Mouse (Mus musculus) left cerebral cortex, postnatal 10 days (tissue): ENCODE measurements around the gene Wnt6. TPM values are rescaled to one million over a fixed set of nuclear protein-coding genes. Genes with fewer than 3 reads are reported as not detected.
A peak's percentile ranks its signal among the peaks of the same experiment; 100 is the strongest.
"Not testable (repeated sequence)": the region's sequence is repeated elsewhere in the genome, so short reads cannot be mapped to it uniquely, and the experiment has no call there.

Source experiments
- DNase-seq, 2 experiments: peaks; one replicate each; pipeline ENCODE4 v3.0.0; 2021 to 2022; ENCODE audit warnings: low spot score in 2 of 2, mixed read lengths in 1 of 2; ENCODE audit errors: extremely low spot score in 1 of 2
- intact Hi-C: fragments of 180-260 bp; cut with DNase I; formaldehyde crosslinking; loops from one replicate; pipeline ENCODE4 v1.15.1; 2025
- total RNA-seq, 2 experiments: library from RNA; stranded (reverse); gene quantifications; 2 replicates each; pipeline ENCODE4 v1.2.3; 2021

The Wnt6 gene
- total RNA-seq, 2 experiments from 2014 or later, result 1.2 to 1.7 TPM

DNA sequence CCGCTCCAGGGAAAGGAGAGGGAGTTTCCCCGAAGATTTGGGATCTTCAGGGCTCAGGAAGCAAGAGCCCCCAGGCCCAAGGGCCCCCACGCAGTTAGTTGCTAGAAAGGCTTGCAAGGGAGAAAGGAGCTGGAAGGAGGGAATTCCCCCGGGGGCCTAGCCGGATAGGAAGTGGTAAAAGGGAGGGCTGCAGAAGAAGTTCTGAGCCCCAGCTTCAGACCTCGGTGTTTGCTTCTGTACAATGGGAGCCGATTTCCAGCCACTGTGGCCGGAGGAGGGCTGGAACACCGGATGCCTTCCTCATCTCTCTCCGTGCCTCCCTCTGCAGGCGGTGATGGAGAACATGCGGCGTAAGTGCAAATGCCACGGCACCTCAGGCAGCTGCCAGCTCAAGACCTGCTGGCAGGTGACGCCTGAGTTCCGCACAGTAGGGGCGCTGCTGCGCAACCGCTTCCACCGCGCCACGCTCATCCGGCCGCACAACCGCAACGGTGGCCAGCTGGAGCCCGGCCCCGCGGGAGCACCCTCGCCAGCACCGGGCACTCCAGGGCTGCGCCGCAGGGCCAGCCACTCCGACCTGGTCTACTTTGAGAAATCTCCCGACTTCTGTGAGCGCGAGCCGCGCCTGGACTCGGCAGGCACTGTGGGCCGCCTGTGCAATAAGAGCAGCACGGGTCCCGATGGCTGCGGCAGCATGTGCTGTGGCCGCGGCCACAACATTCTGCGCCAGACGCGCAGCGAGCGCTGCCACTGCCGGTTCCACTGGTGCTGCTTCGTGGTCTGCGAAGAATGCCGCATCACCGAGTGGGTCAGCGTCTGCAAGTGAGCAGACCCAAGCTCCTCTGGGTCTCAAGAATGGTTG, 31.3 kb downstream of the Wnt6 start:
- intact Hi-C loops, result no loop called here
- peak in 1 of 2 experiments; percentile 75 for DNase-seq

DNA sequence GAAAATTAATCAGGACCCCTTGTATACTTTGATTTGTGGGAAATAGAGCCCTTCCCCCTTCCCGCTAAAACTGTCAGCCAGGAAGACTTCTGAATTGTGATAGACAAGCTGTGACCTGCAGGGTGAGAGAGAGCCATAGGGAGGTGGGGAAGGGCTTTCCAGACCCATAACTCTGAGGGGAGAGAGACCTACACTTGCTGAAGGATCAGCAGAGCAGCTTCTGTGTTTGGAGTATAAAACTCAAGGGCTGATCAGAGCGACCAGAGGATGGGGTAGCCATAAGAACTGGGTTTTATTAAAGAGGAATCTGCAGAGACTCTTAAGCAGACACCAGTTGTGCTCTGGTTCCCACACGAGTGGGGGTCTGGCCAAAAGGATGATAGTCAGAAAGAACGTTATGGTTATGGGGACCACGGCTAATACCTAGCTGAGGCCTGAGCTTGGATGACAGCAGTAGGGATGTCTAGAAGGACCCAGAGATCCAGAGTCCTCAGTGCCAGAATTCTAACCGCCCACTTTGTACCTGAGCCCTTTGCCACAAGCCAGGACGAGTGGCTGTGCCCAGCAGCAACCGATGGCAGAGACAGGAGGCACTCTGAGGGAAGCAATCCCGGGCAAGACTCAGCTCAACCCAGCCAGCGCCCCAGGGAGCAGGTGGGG, 32.6 kb downstream of the Wnt6 start:
- intact Hi-C loops, result no loop called here

GRCm38 (mm10) chr1:74805340-74805835, 33.7 kb downstream of the Wnt6 start:
- no peak for DNase-seq
- intact Hi-C loops, result no loop called here

More for the DNA sequence above, 32.6 kb downstream of the Wnt6 start:
- DNase-seq, result no peak

DNA sequence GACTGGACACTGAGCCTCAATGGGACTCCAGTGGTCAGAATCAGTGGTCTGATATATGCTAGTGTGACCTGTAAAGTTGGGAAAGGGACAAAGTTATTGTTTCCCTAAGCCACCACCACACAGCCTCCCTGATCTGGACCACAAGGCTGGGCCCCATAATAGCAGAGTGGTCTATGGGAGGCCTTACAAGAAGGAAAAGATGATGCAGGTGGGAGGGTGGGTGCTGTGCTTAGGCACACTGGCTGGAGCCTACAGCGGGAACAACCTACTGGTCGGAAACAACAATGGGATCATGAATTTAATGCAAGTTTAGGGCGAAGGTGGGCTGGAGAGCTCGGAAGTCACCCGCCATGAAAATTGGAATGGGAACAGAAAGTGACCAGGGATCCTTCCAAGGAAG, 34.2 kb downstream of the Wnt6 start:
- intact Hi-C loops, result loop anchor here (2.0 kb wide), 1 partner anchor 17 kb away; no protein-coding TSS in a partner anchor
- no peak for DNase-seq

- peak in 1 of 2 experiments; percentile 76 for DNase-seq
- intact Hi-C loops, result loop anchor here (2.0 kb wide), 1 partner anchor 18 kb away; no protein-coding TSS in a partner anchor
Measured at GRCm38 (mm10) chr1:74806360-74807311, 34.9 kb downstream of the Wnt6 start.

- intact Hi-C loops, result loop anchor here (2.0 kb wide), 2 partner anchors 19 to 49 kb away; no protein-coding TSS in a partner anchor
- peak in 1 of 2 experiments; percentile 71 for DNase-seq
Measured at GRCm38 (mm10) chr1:74807551-74808071, 35.9 kb downstream of the Wnt6 start.

DNA sequence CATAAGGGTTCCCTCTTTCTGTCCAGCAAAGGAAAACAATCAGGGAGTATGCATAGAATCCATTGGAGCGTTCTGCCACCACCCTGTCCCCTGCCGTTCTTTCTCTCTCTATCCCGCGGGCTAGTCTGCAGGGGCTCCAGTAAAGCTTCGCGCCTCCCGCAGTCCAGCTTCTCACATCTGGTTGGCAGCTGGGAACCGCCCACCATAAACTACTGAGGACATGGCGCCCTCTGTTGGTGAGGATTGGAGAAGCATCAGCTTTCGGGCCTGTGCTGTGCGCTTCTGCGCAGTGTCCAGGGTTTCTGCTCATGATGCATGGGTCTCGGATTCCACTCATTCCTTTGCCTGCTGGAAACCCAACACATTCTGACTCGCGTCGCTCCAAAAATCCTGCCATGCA, 36.4 kb downstream of the Wnt6 start:
- intact Hi-C loops, result loop anchor here (2.0 kb wide), 1 partner anchor 49 kb away; no protein-coding TSS in a partner anchor
- peak; percentile 89 to 91 for DNase-seq

DNA sequence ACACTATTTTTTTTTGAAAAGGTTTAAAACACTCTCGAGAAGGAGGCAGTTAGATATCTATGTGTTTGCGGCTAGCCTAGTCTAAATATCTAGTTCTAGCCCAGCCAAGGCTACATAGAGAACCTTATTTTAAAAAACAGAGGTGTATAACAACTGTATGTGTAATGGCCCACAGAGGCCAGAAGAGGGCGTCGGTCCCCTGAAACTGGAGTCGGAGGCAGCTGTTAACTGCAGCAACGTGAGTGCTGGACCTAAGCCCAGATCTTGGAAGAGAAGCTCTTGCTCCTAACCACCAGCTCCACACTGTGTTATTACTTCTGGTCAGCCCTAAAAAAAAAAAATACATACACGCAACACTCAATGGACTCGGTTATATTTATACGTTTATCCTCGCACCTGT, 37.3 kb downstream of the Wnt6 start:
- DNase-seq, result peak in 1 of 2 experiments; percentile 72
- intact Hi-C loops, result loop anchor here (2.0 kb wide), 1 partner anchor 48 kb away; no protein-coding TSS in a partner anchor

- intact Hi-C loops, result no loop called here
- no peak for DNase-seq
Measured at GRCm38 (mm10) chr1:74814931-74815647, 43.4 kb downstream of the Wnt6 start.

DNA sequence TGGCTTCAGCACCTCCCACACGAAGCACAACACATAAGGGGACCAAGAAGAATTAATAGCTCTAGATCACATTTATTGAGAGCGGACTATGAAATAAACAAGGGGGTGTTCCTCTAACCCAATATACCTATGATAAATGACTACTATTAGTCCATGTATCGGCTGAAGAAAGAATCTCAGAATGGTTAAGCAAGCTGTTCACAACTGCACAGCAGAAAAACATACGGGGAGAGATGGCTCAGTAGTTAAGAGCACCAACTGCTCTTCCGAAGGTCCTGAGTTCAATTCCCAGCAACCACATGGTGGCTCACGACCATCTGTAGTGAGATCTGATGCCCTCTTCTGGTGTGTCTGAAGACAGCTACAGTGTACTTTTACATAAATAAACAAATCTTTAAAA, 44.3 kb downstream of the Wnt6 start:
- intact Hi-C loops, result loop anchor here (2.0 kb wide), 1 partner anchor 41 kb away; no protein-coding TSS in a partner anchor
- not testable (repeated sequence) for DNase-seq

DNA sequence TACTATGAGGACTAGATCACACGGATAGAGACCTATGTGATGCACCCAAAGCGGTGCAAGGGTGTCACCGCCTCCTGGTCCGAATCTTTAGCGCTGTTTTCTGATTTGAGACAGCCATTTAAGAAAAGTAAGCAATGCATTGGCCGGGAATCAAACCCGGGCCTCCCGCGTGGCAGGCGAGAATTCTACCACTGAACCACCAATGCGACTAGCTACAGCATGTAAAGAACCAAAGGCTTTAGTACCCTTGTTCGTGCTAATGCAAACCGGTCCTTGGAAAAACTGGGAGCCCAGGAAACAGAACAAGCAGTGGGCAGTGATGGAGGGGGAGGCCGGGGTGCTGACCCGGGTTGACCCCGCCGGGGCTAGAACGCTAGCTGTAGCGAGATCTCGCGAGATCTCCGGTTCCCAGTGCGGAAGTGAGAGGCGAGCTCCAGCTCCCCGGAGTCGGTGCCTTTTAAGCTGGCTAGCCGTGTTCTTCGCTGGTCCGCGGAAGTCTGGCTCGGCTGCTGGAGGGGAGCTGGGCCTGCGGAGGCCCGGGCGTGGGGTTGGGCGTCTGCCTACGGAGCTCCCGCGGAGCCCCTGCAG, 45.0 kb downstream of the Wnt6 start:
- peak; percentile 90 to 96 for DNase-seq
- intact Hi-C loops, result loop anchor here (2.0 kb wide), 1 partner anchor 40 kb away; no protein-coding TSS in a partner anchor

GRCm38 (mm10) chr1:74817219-74817618, 45.5 kb downstream of the Wnt6 start:
- intact Hi-C loops, result loop anchor here (2.0 kb wide), 1 partner anchor 40 kb away; no protein-coding TSS in a partner anchor
- DNase-seq, result no peak

DNA sequence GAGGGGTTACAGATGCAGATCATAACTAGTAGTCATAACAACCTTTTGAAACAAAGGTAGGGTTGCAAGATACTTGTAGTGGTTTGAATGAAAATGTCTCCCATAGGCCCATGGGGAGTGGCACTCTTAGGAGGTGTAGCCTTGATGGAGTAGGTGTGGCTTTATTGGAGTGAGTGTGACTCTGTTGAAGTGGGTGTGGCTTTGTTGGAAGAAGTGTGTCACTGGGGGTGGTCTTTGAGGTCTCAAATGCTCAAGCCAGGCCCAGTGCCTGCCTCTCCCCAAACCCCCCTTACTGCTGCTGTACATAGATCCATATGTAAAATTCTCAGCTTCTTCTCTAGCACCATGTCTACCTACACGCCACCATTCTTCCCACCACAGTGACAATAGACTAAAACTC, 46.8 kb downstream of the Wnt6 start:
- intact Hi-C loops, result no loop called here
- DNase-seq, result no peak

DNA sequence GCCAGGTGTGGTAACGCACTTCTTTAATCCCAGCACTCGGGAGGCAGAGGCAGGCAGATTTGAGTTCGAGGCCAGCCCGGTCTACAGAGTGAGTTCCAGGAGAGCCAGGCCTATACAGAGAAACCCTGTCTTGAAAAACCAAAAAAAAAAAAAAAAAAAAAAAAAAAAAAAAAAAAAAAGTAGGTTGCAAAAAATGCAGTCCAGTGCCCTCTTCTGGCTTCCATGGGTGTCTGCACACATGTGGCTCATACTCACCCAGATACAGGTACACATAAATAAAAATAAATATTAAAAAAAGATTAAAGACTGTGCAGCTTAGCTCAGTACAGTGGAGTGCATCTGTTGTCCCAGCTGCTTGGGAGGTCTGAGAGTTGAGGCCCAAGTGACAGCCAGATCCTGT, 51.9 kb downstream of the Wnt6 start:
- DNase-seq, intact Hi-C loops: not testable (repeated sequence)

DNA sequence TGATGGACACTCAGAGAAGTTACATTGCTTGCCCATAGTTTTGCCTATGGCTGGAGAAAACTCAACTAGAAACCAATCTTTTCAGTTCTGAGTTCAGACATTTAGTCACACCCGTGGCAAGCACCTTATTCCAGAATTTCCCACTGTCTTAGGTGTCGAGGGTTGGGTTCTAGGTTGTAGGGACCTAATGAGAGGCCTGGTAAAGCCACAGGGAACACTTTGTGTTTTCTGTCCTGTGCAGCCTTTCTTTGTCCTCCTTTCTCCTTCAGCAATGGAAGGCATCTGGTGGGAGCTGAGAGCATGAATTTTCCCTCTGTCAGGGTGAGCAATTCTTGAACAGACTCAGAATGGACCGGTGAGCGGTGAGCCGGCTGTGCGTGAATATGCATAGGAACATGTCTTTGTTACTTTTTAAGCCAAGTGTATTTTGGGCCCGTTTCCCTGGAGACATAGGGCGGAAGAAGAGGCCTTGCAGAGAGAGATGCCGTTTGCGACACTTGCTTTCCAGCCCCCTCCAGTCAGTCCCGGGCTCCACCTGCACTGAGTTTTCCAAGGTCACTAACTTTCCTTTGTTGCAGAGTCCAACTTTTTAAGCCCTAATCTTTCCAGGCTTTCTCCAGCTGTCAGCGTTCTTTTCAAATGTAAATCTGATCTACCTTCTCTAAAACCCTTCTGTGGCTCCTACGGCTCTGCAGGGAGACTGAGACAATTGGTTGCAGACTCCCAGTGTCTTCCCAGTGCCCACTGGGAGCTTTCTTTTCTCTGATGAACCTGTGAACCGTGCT, 53.0 kb downstream of the Wnt6 start:
- intact Hi-C loops, result no loop called here
- DNase-seq, result peak; percentile 46 to 82

DNA sequence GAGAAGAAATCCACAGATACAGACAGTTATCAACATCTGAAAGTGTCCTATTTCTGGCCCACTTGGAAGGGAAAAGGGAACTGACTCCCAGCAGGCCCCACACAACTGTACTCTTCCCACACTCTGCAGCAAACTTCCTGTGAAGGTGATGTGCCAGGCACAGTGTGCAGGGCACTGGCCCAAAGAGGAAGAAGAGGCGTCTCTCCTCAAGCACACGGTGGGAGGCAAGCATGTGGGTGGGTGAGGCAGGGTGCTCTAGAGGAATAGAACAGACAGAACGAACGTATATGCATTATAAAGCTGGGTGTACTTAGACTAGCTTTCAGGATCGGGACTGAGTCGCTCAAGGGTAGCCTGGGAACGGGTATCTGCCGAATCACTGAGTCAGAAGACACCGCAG, 58.4 kb downstream of the Wnt6 start:
- DNase-seq, result no peak

More for the DNA sequence above, 58.4 kb downstream of the Wnt6 start:
- intact Hi-C loops, result no loop called here
